Mouse (Mus musculus) brain, adult 2 months (tissue): ENCODE results near the gene Dusp11.
"Not testable (repeated sequence)": the region's sequence is repeated elsewhere in the genome, so short reads cannot be mapped to it uniquely, and the experiment has no call there.

Experiments used
- DNase-seq: peaks from one replicate; pipeline ENCODE4 v3.0.0; 2011; ENCODE audit warnings: low read depth, low spot score

Gene Dusp11

DNA sequence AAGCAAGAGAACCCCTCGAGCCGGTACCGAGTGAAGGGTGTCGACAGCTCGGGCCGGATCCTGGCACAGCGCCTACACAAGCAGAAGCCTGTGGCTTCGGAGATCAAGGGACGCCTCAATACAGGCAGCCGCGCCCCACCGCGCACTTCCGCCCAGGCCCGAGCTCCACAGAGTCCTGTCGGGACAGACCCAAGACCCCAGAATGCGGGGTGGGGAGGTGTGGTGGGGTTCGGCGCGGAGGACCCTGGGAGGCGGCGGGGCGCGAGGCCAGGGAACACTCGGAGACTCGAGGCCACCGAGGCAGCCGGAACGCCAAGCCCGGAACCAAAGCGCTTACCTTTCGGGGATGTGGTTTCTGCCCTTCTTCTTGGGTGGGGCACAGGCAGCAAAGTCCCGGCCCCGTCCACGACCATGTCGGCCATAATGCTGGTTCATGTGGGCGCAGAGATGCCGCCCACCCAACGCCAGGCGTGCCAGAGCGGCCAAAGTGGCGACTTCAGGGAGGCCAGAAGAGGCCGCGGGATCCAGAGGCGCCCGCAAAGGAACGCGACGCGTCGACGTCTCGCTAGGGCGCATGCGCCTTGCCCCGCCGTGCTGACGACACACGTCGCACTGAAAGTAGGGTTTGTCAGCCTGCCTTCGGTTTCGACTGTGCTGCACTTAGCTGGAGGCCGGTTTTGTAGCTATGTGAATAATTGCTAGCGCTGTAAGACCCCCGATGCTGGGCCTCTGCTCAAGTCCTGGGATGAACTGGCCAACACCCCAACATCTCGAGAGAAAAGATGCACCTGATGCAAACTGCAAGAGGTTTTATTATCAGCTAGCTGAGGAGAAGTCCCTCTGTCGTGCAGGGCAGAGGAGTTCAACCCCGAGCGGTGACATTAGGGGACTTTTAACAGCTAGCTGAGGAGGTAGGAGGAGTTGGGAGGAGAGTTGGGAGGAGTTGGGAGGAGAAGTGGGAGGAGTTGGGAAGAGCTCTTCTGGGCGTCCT is at the start of gene Dusp11:
Gene Dusp11, minus strand, starts transcription at position 567 of the 991 bp plus-strand sequence.
- DNase-seq, result peak; percentile 96

GRCm38 (mm10) chr6:86009980-86010379 is 48.5 kb upstream of the Dusp11 start:
- peak; percentile 73 for DNase-seq

GRCm38 (mm10) chr6:86004271-86005148 is 43.0 kb upstream of the Dusp11 start:
- DNase-seq, result peak; percentile 93

- no peak for DNase-seq
Observed at GRCm38 (mm10) chr6:86003405-86003925, 42.0 kb upstream of the Dusp11 start.

- DNase-seq, result not testable (repeated sequence)
Observed at GRCm38 (mm10) chr6:85990774-85991173, 29.3 kb upstream of the Dusp11 start.

DNA sequence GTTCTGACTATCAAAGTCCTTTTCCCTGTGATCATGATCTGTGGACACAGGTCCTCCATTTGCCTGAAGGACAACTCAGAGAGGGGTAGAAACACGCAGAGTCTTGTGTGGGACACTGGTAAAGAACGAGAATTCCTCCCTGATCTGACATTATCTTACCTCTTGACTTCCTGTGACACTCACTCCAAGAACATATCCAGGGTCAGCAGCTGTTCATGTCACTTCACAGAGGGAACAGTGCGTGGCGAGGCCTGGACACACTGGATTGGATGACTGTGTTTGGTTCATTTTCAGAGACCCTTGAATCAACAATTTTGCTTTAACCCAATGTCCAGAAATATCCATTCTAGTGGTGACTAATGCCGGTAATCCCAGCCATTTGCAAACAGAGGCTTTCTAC is 28.1 kb upstream of the Dusp11 start:
- DNase-seq, result not testable (repeated sequence)

- no peak for DNase-seq
Observed at GRCm38 (mm10) chr6:85984351-85984750, 22.9 kb upstream of the Dusp11 start.

DNA sequence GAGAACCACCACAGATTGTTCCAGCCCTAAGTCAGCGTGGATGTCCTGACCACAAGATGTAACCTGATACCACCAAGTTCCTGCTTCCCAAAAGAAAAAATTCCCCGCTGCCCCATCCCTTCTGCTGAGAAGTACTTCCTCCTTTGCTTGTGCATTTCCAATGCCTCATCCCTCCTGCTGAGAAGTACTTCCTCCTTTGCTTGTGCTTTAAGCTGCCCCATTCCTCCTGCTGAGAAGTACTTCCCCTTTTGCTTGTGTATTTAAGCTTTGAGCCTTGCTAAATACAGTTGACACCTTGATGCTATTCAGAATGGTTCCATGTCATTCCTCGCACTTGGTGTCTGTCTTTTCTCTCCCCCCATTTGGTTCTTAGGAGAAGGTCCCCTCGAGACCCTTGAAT is 17.3 kb upstream of the Dusp11 start:
- not testable (repeated sequence) for DNase-seq

DNA sequence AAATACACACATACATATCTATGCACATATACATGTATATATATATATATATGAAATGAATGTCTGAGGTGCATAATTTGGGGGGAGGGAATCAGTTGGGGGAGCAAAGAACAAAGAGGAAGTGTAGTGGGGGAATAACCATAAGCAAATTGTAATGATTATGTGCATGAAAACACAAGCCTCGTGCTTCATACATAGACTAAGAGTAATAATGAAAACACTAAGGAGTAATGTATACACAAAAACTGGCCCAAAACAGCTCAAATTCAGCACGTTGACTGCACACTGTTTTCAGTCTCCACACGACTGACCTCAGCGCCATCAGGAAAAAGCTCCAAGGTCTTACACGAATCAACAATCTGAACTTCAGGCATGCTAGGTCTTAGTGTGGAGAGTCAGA is 14.8 kb upstream of the Dusp11 start:
- no peak for DNase-seq

DNA sequence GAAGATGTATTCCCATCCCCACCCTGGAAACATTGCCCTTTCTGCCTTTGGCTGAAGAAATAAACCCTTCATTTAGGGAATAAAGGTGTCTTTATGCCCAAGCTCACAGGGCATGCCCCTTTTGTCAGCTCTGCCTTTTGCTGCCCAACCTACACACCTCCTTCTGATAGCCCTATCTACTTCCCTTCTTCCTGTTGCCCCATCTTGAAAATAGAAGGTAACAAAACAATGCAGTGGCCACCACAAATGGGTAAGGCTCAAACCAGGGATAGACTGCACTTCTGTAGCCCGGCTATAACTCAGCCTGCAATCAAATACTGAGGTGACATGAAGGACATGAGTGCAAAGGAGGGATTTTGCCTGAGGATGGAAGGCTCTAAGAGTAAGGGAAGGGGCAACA is 14.3 kb upstream of the Dusp11 start:
- no peak for DNase-seq

DNA sequence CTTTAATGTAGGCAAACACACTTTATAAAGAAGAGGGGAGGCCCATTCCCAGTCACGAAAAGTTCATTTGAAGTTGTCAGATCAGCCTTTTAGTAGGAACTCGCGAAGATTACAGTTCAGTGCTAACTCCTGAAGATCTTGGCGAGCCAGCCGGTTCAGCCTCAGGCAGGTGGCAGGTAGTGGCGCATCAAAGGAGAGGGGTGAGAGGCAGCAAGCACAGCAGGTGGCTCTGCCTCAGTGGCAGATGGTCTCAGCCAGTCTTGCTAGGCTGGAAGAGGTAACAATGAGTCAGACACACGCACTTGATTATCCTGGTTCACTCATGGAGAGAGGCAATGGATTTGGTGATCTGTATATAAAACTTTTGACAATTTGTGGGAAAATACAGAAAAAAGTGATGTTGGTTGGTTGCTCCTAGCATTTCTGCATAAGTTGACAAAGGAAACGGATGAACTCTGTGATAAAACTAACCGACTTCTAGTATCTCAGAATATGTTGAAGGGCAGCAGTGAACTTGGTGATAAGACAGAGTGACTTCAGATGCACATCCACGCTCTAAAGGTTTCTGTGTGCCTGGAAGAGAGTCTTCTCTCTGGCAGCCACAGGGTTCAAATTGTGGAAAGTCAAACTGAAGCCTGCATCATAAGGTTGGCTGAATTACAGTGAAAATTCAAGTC is 13.6 kb upstream of the Dusp11 start:
- peak; percentile 47 for DNase-seq

DNA sequence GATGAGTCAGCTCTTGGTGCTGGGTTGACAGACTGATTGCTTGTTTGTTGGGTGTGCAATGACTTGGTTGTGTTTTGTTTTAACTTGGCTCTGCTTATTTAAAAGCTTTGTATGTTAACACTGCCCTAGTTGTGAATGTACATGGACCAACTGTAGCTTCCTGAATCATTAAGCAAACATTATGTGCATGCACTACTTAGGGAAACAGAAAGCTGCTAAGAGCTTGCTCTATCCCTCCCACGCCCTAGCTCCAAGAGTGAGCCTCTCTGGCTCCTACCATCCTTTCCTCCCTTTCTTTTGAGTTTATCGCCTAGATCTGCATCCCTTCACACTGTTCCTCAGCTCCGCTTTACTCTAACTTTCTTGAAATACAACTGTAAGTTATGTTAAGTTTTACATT is 11.9 kb upstream of the Dusp11 start:
- peak; percentile 68 for DNase-seq

DNA sequence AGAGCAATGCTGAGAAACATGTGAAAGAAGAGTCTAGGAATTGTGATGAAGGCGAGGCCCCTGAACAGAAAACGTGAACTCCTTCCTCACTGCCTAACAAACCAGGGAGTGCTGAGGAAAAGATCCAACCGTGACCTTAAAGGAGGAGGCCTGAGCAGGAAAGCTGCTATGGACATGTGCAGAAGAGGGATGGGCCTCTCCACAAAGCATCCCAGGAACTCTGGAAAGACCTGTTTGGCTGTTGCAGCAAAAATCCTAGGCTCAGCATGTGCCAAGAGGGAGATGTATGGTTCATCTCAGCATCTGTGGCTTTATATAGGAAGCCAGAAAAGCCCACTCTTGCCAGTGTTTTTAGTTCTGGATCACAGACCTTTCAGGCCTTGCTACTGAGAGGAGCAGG is 11.2 kb upstream of the Dusp11 start:
- DNase-seq, result peak; percentile 24

- DNase-seq, result peak; percentile 67
Observed at GRCm38 (mm10) chr6:85969889-85970288, 8.4 kb upstream of the Dusp11 start.

DNA sequence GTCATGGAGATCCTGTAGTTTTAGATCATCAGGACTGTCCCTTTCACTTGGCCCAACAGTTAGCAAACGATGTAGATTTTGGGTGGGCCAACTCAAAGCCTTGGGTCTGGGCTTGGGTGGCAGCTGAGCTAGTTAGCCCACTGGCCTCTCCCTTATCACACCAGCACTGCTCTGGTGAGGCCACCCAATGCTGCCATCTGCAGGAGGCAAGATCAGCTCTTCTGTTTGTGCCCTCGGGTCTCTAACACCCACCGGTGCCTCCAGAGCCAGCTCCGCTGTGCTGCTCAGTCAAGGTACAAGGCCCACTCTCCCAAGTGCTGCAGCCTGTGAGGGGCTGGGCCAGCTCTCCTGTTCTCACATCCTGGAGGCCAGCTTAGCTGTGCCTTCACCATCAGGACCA is 5.2 kb upstream of the Dusp11 start:
- no peak for DNase-seq

- DNase-seq, result not testable (repeated sequence)
Observed at GRCm38 (mm10) chr6:85966081-85966480, 4.6 kb upstream of the Dusp11 start.

- DNase-seq, result no peak
Observed at GRCm38 (mm10) chr6:85957581-85957980, 3.9 kb downstream of the Dusp11 start.

- peak; percentile 63 for DNase-seq
Observed at GRCm38 (mm10) chr6:85948549-85948948, 12.9 kb downstream of the Dusp11 start.

GRCm38 (mm10) chr6:85942469-85942868 is 19.0 kb downstream of the Dusp11 start:
- DNase-seq, result no peak

DNA sequence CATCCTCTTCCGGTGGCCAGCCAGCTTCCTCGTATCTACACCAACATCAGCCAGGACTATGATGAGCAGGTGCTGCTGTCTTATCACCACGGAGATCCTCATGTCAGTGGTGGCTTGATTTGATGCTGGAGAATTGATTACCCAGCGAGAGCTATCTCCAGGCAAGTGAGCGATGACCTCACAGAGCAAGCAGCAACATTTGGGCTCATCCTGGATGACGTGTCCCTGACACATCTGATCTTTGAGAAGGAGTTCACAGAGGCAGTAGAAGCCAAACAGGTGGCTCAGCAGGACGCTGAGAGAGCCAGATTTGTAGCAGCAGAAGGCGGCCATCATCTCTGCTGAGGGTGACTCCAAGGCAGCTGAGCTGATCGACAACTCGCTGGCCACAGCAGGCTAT is 22.8 kb downstream of the Dusp11 start:
- DNase-seq, result no peak
